Mouse (Mus musculus) forebrain, postnatal 0 days (tissue): ENCODE measurements around the gene Sdhaf4. TPM values are rescaled to one million over a fixed set of nuclear protein-coding genes. Genes with fewer than 3 reads are reported as not detected.

ENCODE experiments used
- ATAC-seq: fragments of 200-750 bp; cut with Nextera tagmentation; 2 replicates; pipeline ENCODE4 v1.8.0; 2017; ENCODE audit warnings: mild to moderate bottlenecking, moderate library complexity
- DNase-seq: peaks from one replicate; pipeline ENCODE4 v3.0.0-alpha.2; 2015
- H3K27ac ChIP-seq: fragments of 300-500 bp; sonication (generic); 2 replicates; pipeline ENCODE4 v1.5.1; 2014; ENCODE audit warnings: low read depth, mild to moderate bottlenecking, antibody characterized with exemption, low read length, moderate library complexity, mixed read lengths
- H3K27me3 ChIP-seq: fragments of 300-500 bp; sonication (generic); 2 replicates; pipeline ENCODE4 v1.6.1; 2014; ENCODE audit warnings: mild to moderate bottlenecking, low read length, mixed read lengths; ENCODE audit not compliant: insufficient read depth
- H3K36me3 ChIP-seq: fragments of 300-500 bp; sonication (generic); 2 replicates; pipeline ENCODE4 v1.6.1; 2014; ENCODE audit warnings: mild to moderate bottlenecking, moderate library complexity; ENCODE audit not compliant: insufficient read depth
- H3K4me1 ChIP-seq: fragments of 300-500 bp; sonication (generic); 2 replicates; pipeline ENCODE4 v1.6.1; 2014; ENCODE audit warnings: antibody characterized with exemption; ENCODE audit not compliant: insufficient read depth
- H3K4me2 ChIP-seq: fragments of 300-500 bp; sonication (generic); 2 replicates; pipeline ENCODE4 v1.6.1; 2014; ENCODE audit warnings: low read depth, mild to moderate bottlenecking, moderate library complexity
- H3K4me3 ChIP-seq: fragments of 300-500 bp; sonication (generic); 2 replicates; pipeline ENCODE4 v1.5.1; 2014; ENCODE audit warnings: low read depth, low read length, mixed read lengths
- H3K9ac ChIP-seq: fragments of 300-500 bp; sonication (generic); 2 replicates; pipeline ENCODE4 v1.6.1; 2014; ENCODE audit warnings: mild to moderate bottlenecking
- H3K9me3 ChIP-seq: fragments of 300-500 bp; sonication (generic); 2 replicates; pipeline ENCODE4 v1.6.1; 2016; ENCODE audit warnings: low read length
- CTCF ChIP-seq: sonication (generic); IDR thresholded peaks from 2 replicates; pipeline ENCODE4 v1.5.1; 2016; ENCODE audit warnings: antibody characterized with exemption, control low read depth, low read depth
- WGBS: fragments of 180-500 bp; shearing (Covaris S2); extraction: QIAGEN DNeasy Blood & Tissue Kit; methylation state at CpG from one replicate; pipeline ENCODE4 v1.1.7; 2014; 5-methylcytosine and 5-hydroxymethylcytosine counted together
- polyA plus RNA-seq: library from polyadenylated mRNA; unstranded; fragments of >200 nt; fragmentation: Nextera tagmentation; extraction: Ambion mirVana; gene quantifications from 2 replicates; pipeline ENCODE4 v1.2.1, GENCODE M21; 2015
- total RNA-seq: library from RNA; depleted of rRNA; stranded (reverse); fragments of >200 nt; gene quantifications from 2 replicates; pipeline ENCODE4 v1.2.3, GENCODE M21; 2014

Gene Sdhaf4
- total and polyA plus RNA-seq, 2 experiments from 2014 or later: 44.1 to 111 TPM

- Histone ChIP-seq H3K4me2 (no peak overlapping the region), H3K27me3 (no peaks in the 10 kb centered on the region), H3K9me3 (no peaks in the 10 kb centered on the region), H3K27ac (no peak overlapping the region), H3K4me3 (no peak overlapping the region), H3K4me1 (no peaks in the 10 kb centered on the region), H3K36me3 (peaks cover 12% of the 10 kb centered on the region; the same call in 1 of the 2 replicates), H3K9ac (no peak overlapping the region)
- WGBS: 94% methylated on average over 6 of the region's 6 CpGs
- no peak for TF ChIP-seq CTCF
- ATAC-seq (no peak), DNase-seq (no peak)
These were observed 4.6 kb upstream of the Sdhaf4 start for GRCm38 (mm10) chr1:24010016-24010415.

GRCm38 (mm10) chr1:24007621-24008020 lies 2.2 kb upstream of the Sdhaf4 start:
- no peak for TF ChIP-seq CTCF
- H3K4me1 ChIP-seq: 0 out of 2 replicates have a peak, but pooled peaks cover 5% of the 10 kb centered on the region
- H3K27me3 ChIP-seq: no peaks in the 10 kb centered on the region
- H3K36me3 ChIP-seq: no peaks in the 10 kb centered on the region
- WGBS: 93% methylated on average over 8 of the region's 8 CpGs
- DNase-seq: no peak
- ATAC-seq: no peak
- no peak overlapping the region for H3K9ac ChIP-seq
- H3K4me3 ChIP-seq: no peak overlapping the region
- no peaks in the 10 kb centered on the region for H3K9me3 ChIP-seq
- H3K4me2 ChIP-seq: no peak overlapping the region
- no peak overlapping the region for H3K27ac ChIP-seq

- no peak for ATAC-seq
- Histone ChIP-seq H3K27ac (no peak overlapping the region), H3K9me3 (no peaks in the 10 kb centered on the region), H3K36me3 (peaks cover 16% of the 10 kb centered on the region; the same call in 1 of the 2 replicates), H3K4me3 (no peak overlapping the region), H3K4me1 (0 out of 2 replicates have a peak, but pooled peaks cover 2% of the 10 kb centered on the region), H3K4me2 (no peak overlapping the region), H3K27me3 (no peaks in the 10 kb centered on the region), H3K9ac (no peak overlapping the region)
- TF ChIP-seq CTCF: no peak
- no peak for DNase-seq
- 95% methylated on average over 5 of the region's 5 CpGs for WGBS
These were observed 6.1 kb downstream of the Sdhaf4 start for GRCm38 (mm10) chr1:23999318-23999717.

- ATAC-seq (no peak), DNase-seq (no peak)
- Histone ChIP-seq H3K9ac (no peak overlapping the region), H3K9me3 (no peaks in the 10 kb centered on the region), H3K36me3 (peaks cover 16% of the 10 kb centered on the region; the same call in 1 of the 2 replicates), H3K27ac (no peak overlapping the region), H3K27me3 (no peaks in the 10 kb centered on the region), H3K4me2 (no peak overlapping the region), H3K4me1 (no peaks in the 10 kb centered on the region), H3K4me3 (no peak overlapping the region)
- 97% methylated on average over 7 of the region's 7 CpGs for WGBS
- TF ChIP-seq CTCF: no peak
These were observed 6.6 kb downstream of the Sdhaf4 start for GRCm38 (mm10) chr1:23998866-23999265.

- ATAC-seq (no peak), DNase-seq (no peak)
- Histone ChIP-seq H3K4me3 (no peak overlapping the region), H3K9ac (no peak overlapping the region), H3K9me3 (no peaks in the 10 kb centered on the region), H3K27ac (no peak overlapping the region), H3K4me1 (no peaks in the 10 kb centered on the region), H3K27me3 (no peaks in the 10 kb centered on the region), H3K4me2 (no peak overlapping the region), H3K36me3 (peaks cover 16% of the 10 kb centered on the region; the same call in 1 of the 2 replicates)
- TF ChIP-seq CTCF: no peak
- WGBS: 95% methylated on average over 7 of the region's 7 CpGs
These were observed 7.2 kb downstream of the Sdhaf4 start for GRCm38 (mm10) chr1:23998120-23998810.

GRCm38 (mm10) chr1:23997493-23997892 lies 8.0 kb downstream of the Sdhaf4 start:
- ATAC-seq (no peak), DNase-seq (no peak)
- no peak for TF ChIP-seq CTCF
- H3K9me3 ChIP-seq: no peaks in the 10 kb centered on the region
- WGBS: 94% methylated on average over 3 of the region's 3 CpGs
- peaks cover 16% of the 10 kb centered on the region; the same call in 1 of the 2 replicates for H3K36me3 ChIP-seq
- no peak overlapping the region for H3K4me3 ChIP-seq
- no peaks in the 10 kb centered on the region for H3K27me3 ChIP-seq
- H3K9ac ChIP-seq: no peak overlapping the region
- no peaks in the 10 kb centered on the region for H3K4me1 ChIP-seq
- H3K4me2 ChIP-seq: no peak overlapping the region
- no peak overlapping the region for H3K27ac ChIP-seq

GRCm38 (mm10) chr1:23995420-23995819 lies 10.0 kb downstream of the Sdhaf4 start:
- DNase-seq: no peak
- TF ChIP-seq CTCF: no peak

More at GRCm38 (mm10) chr1:23995420-23995819, 10.0 kb downstream of the Sdhaf4 start:
- H3K9me3 ChIP-seq: no peaks in the 10 kb centered on the region
- no peak overlapping the region for H3K4me3 ChIP-seq
- H3K4me2 ChIP-seq: no peak overlapping the region
- H3K9ac ChIP-seq: no peak overlapping the region
- no peaks in the 10 kb centered on the region for H3K27me3 ChIP-seq
- peaks cover 16% of the 10 kb centered on the region; the same call in 1 of the 2 replicates for H3K36me3 ChIP-seq
- ATAC-seq: no peak
- H3K27ac ChIP-seq: no peak overlapping the region
- no peaks in the 10 kb centered on the region for H3K4me1 ChIP-seq
- 92% methylated on average over 4 of the region's 4 CpGs for WGBS
